Mouse (Mus musculus) heart, postnatal 14 days (tissue): ENCODE results near the gene Lamtor2. TPM values are rescaled to one million over a fixed set of nuclear protein-coding genes. Genes with fewer than 3 reads are reported as not detected.
A peak's percentile ranks its signal among the peaks of the same experiment; 100 is the strongest.

Experiments used
- DNase-seq, 2 experiments: peaks; one replicate each; pipeline ENCODE4 v3.0.0; 2021 to 2022
- intact Hi-C: fragments of 180-260 bp; cut with DNase I; formaldehyde crosslinking; loops from one replicate; pipeline ENCODE4 v1.15.1; 2025
- total RNA-seq, 2 experiments: library from RNA; stranded (reverse); gene quantifications; 2 replicates each; pipeline ENCODE4 v1.2.3; 2021

Gene Lamtor2
- total RNA-seq, 2 experiments from 2014 or later = 77.7 TPM

DNA sequence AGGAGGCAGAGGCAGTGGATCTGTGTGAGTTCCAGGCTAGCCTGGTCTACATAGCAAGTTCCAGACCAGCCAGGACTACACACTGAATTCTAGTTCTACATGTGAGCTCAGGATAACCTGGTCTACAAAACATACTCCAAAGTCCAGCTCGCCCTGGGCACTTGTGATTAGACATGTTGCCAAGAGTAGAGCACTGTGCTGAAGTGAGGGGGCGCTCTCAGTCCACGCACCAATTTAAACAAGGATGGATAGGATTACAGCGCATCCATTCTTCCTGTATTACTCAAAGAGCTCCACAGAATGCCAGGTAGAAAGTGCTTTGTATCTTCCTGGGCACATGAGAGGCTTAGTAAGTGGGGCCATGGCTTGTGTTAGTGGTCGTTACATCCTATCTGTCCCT is 8.4 kb downstream of the Lamtor2 start:
- intact Hi-C loops = no loop called here
- peak in 1 of 2 experiments; percentile 41 for DNase-seq

DNA sequence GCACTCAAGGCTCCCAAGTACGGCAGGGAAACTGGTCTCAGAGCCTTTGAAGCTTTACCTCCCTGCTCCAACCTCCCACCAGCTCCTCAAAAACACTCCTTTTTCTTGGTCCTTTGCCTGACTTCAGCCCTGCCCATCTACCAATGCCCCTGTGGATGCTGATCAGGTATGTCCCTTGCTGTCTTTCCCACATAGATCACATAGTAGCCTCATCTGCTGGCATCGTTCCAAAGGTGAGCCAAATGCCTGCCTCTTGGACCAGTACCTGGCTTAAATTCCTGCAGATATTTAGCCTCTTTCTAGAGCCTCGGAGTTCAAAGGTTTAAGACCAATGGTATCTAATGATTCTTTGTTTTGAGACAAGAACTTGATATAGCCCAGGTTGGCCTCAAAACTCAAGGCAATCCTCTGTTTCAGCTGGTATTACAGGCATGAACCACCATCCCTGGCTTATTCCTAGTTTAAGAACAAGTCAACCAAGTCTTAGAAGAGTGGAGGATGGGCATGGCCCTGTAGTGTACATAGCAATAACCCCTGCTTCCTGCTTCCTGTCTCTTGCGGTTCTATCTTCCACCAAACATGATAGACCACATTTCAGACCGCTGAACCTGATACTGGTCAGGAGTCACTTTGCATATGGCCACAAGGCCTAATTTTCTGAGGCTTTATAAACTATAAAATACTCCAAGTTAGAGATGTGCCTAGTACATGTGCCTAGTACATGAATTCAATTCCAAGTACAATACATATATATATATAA is 9.0 kb downstream of the Lamtor2 start:
- DNase-seq = no peak
- intact Hi-C loops = no loop called here

DNA sequence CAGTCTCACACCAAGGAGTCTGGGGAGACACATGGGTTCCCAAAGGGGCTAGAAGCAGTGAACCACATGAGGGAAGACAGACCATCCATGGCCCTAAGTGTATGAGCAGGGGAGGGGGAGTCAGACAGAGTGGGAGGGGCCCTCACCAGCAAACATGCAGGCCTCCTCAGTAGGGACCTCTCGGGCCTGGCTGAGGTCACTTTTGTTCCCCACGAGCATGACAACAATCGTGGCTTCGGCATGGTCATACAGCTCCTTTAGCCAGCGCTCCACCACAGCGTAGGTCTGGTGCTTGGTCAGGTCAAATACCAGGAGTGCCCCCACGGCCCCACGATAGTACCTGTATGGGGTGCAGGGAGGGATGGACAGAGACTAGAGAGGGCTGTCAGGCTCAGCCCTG is 9.7 kb downstream of the Lamtor2 start:
- intact Hi-C loops = no loop called here

DNA sequence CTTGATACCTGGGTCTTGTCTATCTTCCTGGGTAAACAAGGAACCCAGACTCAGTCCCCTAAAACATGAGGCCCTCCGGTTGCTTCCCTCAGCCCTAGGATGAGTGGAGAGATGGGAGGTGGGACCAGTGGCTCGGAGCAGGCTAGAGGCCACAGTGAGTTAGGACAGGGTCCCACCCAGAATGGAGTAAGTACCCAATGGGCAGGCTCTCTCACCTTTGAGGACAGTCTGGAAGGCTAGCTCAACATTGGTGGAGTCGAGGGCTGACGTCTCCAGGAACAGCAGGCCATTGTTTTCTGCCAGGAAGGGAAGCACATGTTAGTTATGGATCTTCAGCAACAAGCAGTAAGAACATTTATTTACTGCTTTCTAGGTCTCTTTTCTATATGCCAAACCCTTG is 10.4 kb downstream of the Lamtor2 start:
- DNase-seq = no peak
- intact Hi-C loops = no loop called here

More for the DNA sequence above, 9.7 kb downstream of the Lamtor2 start:
- DNase-seq = no peak

DNA sequence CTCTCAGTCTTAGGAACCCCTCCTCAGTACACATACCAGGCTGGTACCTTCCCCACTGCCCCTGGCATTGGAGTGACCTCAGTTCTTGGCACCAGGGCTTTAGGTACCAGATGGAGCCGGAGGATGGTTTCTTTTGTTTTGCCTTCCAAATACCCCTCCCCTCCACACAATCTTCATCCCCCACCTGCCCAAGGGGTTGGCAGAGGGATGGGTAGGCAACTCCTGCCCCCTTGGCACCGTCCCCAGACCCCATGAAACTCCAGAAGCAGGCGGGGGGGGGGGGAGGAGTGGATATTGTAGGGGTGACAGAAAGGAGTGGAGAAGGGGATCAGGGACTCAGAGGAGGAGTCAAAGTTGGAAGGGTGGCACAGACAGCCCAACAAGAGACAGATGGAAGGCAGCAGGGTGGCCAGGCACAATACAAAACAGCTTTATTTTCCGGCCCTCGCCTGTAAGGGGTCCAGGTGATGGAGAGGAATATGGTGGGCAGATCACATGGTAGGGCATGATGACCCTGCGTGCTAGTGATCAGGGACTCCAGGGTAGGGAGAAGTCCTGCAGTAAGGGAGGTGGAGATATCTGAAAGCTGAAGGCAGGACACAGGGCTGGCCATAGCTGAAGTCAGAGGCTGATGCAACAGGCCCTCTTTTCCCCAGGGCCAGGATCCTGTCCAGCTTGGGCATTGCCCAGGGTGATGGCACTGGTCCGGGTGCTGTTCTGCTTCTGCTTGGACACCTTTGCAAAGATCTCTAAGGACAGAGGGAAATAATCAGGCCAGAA is 11.1 kb downstream of the Lamtor2 start:
- no peak for DNase-seq
- intact Hi-C loops = no loop called here

DNA sequence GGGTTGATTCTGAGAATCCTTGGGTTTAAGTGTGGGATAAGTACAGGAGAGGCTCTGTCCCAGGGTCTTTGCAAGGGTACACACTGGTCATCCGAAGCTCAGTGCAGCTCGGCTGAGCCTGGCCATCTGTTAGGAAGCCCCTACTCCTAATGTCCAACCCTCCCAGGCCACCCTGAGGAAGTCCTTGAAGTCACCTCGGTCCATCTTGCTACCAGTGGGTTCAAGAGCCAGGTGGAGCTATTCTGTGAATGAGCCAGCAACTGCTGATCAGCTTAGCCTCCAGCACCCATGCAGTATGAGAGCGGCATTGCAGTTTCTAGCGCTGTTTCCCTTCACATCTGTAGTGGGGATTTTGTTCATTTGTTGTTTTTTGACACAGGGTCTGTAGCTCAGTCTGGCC is 12.8 kb downstream of the Lamtor2 start:
- no peak for DNase-seq
- intact Hi-C loops = no loop called here

DNA sequence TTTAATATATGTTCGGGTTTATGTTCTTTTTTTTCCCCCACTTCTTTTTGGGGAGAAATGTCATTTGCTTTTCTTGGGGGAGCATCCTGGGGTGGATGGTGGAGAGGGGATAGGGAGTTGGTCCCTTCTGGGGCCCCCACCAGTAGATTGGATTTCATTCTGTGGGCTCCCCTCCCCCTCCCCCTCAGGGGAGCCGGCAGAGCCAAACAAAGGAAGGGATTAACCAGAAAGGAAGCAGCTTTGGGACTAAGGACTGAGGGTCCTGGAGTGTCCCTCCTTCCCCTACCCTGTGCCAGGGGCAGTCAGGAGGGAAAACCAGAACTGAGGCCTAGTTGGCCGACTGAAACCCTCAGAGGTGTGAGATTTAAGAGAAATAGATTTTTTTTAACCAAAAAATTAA is 13.5 kb downstream of the Lamtor2 start:
- no peak for DNase-seq
- intact Hi-C loops = no loop called here

DNA sequence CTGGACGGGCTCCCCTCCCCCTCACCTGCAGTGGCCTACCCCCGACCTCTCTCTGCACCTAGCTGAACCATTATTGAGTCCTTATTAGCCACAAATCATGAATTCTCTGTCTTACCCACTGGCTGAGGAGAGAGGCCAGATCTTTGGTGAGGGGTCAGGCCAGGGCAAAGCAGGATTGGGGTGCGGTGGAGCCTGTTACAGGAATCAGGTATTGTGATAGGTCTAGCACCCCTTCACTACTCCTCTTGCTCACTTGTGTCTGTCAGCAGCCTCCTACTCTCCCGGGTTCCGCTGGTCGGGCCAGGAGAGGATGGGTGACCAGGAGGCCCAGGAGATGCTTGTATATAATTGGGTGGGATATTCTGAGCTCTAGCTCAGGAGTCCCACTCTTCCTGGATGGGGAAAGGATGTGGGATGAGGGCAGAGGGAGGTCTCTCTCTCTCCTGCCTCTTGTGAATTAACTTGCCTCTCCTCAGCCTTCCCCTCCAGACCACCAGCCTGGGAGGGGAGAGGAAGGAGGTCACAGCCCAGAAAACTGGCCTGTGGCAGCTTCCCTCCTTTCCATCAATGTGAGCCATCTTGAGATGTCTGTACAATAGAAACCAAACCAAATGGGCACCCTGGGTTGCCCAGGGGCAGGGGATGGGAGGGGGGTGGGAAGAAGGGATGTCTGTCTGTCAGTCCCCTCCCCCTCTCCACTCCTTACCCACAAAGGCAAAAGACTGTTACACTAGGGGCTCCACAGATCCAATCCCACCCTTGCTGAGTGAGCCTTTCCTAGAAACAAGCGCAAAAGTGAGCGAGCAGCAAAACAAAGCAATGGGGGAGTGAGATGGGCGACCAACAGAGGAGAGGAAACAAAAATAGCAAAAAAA is 14.4 kb downstream of the Lamtor2 start:
- DNase-seq = no peak
- intact Hi-C loops = no loop called here

DNA sequence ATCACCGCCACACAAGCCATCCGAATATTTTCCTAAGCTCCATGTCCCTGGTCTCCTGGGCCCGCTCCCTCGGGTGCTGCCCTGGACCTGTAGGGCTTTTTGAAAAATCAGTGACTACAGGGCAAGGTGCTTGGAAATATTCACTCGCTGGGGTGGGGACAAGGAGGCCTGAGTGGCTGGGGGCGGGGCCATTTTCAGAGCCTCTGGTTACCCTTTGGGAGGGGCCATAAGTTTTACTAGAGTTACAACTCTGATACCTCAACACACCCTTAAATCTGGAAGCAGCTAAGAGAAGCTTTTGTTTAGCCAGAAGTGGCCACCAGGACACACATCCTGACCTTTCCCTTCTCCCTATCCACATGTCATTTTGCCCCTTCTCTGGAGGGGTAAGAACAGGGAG is 15.7 kb downstream of the Lamtor2 start:
- intact Hi-C loops = no loop called here
- no peak for DNase-seq

DNA sequence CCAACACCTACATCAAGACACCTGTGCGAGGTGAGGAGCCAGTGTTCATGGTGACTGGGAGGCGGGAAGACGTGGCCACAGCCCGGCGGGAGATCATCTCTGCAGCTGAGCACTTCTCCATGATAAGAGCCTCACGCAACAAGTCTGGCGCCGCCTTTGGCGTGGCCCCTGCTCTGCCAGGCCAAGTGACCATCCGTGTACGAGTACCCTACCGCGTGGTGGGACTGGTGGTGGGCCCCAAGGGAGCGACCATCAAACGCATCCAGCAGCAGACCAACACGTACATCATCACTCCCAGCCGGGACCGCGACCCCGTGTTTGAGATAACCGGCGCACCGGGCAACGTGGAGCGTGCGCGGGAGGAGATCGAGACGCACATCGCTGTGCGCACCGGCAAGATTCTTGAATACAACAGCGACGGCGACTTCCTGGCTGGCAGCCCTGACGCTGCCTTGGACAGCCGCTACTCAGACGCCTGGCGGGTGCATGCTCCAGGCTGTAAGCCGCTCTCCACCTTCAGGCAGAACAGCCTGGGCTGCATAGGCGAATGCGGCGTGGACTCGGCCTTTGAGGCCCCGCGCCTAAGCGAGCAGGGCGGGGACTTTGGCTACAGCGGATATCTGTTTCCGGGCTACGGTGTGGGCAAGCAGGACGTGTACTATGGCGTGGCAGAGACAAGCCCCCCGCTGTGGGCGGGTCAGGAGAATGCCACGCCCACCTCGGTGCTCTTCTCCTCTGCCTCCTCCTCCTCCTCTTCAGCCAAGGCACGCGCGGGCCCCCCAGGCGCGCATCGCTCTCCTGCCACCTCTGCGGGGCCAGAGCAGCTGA is 16.6 kb downstream of the Lamtor2 start:
- peak; percentile 80 to 82 for DNase-seq
- intact Hi-C loops = no loop called here

DNA sequence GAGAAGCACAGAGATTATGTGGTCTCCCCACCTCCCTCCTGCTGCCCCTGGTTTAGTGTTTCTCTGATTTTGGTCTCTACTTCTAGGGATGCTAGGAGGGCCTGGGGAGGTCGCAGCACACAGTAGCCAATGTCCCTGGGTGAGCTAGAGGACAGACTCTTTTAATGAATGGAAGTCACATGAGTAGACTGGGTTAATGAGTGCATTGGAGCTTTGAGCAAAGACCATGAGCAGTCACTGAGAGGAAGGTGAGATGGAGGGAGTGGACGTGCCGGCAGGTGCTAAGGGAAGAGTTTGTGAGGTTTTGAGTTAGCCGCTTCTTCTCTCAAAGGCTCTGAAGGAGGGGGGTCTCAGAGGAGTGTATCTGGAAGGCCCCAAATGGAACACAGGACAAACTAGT is 17.3 kb downstream of the Lamtor2 start:
- no peak for DNase-seq
- intact Hi-C loops = no loop called here

DNA sequence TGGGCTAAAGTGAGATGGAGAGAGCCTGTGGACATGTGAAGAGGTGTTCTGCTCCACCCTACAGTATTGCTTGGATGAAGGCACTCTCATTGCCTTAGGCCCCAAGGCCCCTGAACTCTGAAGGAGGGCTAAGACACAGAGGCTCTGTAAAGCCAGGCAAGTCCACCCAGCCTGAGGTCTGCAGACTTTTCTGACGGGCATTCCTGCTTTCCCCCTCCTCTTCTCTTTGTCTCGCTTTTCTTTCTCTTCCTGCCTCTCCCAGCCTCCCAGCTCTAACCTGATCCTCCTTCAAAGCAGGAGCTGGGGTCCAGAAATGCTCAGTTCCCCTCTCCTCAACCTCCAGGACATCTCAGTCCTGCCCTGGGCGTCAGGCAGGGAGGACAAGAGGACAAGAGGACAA is 17.9 kb downstream of the Lamtor2 start:
- intact Hi-C loops = no loop called here
- no peak for DNase-seq

DNA sequence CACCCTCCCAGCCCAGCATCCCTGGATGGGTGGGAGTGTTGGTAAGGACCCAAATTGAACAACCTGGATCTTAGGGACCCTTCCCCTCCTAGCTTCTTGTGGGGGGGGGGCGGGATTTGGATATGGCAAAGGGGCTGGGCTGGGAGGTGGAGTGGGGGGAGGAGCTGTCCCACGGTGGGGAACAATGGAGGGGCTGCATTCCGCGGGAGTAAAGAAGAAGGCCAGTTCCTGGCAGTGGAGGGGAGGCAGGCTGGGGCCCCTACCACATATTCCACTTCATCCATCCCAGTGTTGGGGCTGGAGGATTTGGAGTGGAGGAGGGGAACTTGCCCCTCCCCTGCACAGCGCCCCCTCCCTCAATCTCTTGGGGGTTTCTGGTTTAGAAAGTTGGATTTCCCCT is 19.2 kb downstream of the Lamtor2 start:
- no peak for DNase-seq
- intact Hi-C loops = no loop called here

DNA sequence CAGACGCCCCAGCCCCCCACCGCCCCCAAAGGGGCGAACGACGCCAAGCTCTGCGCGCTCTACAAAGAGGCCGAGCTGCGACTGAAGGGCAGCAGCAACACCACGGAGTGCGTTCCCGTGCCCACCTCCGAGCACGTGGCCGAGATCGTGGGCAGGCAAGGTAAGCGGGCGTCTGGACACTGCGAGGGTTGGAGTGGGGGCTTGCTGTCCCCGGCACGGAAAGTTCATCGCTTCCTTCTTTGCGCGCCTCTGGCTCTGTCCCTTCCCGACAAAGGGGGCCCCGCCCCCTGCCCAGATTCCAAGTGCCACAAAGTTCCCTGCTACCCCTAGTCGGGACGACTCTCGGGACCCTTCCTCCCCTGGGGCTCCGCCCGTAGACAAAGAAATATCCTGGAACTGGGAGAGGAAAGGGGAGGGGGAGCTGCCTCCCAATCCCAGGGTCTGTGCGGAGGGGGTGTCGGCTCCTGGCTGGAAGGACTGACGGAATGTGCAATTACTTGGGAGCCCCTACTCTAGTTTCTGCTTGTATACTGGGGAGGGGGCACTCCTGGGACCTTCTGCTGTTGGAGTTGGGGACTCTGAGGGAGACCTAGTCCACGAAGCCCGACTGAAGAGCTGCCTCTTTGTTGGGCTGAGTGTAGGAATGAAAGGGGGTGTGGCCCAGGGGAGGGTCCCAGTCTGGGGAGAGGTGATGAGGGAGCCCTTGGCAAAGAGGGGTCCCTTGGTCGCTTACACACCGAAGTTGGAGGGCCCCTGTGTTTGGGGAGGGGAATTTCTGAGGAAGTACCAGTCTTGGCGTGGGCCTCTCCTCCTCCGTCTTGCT is 20.0 kb downstream of the Lamtor2 start:
- no peak for DNase-seq
- intact Hi-C loops = no loop called here

DNA sequence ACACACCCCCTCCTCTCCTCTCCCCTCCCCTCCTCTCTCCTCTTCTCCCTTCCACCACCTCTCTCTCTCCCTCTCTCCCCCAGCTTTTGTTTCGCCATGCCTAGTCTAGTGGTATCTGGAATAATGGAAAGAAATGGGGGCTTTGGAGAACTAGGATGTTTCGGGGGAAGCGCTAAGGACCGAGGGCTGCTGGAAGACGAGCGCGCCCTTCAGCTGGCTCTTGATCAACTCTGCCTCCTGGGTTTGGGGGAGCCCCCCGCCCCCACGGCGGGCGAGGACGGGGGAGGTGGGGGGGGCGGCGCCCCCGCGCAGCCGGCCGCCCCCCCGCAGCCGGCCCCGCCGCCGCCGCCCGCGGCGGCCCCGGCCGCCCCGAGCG is 20.6 kb downstream of the Lamtor2 start, which contains the start of gene Mex3a:
Mex3a (plus strand) TSS at position 97 of the 376 bp plus-strand sequence.
- intact Hi-C loops = no loop called here
- no peak for DNase-seq

DNA sequence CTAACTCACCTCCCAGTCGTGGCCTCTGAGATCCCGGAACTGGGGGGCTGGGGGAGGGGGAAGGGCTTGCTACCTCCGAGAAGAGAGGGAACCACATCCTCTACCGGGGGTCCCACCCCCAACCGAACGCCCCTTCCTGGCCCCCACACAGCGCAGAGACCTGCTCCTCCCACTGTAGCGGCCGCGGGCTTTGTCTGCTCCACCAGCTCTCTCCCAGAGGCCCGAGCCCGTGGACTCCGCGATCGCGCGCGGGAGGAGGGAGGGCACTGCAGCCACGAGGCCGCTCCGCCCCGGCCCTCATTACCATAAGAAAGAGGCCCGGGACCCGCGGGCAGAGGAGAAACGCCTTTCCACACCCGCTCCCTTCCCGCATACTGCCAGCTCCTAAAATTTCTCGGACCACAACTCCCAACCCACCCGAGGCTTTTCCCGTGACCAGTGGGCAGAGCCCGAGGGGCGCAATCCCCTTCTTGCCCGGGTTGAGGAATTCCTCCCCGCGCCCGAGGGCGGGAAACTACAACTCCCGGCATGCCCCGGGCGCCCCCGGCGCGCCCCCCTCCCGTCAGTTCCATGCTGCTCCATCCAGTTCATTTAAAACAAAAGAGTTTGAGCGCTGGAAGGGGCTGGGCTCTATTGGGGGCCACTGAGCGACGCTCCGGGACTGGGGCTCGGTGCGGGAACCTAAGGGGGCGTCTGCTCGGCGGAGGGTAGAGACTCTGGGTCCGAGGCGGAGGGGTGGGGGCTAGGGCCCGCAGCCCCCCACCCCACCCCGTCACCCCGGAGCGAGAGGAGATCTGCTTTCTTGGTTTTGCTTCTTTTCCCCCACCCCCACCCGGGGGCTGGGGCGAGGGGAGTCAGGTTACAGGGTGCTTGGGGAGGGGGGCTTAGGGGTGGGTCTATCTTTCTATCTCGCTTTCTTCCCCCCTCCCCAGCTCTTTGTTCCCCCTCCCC is 21.3 kb downstream of the Lamtor2 start:
- intact Hi-C loops = no loop called here
- DNase-seq = peak; percentile 89 to 91

DNA sequence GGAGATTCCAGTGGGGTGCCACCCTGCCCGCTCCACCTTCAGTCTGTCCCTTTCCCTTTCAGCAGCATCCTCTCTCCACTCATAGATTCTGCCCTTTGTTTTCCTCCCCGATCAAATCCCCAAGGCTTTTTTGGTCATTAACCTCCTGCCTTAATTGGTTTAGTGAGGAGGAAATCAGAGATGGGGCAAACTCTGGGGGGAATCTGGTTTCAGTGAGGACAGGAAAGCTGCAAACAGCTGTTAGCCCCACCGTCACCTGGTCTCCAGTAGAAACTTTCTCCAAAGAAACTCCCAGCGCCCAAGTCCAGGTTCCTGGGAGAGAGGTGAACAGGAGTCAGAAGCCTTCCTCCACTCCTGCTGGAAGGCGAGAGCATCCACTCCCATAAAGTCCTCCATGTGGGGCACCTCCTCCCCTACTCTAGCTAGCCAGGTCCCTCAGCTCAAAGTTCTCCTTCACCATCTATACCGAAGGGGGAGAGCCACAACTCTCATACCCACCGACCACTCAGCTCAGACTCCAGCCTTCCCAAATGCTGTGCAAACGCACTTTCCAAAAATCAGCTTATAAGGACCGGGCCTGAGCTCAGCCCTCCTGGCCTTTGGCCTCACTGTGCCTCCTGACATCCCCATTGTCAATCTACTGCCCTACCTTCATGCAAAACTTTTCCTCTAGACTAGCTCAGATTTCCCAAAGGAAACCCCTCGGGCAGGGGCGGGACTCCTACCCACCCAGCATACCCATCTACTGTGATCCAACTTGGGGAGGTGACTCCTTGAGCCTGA is 22.6 kb downstream of the Lamtor2 start:
- intact Hi-C loops = no loop called here
- DNase-seq = no peak
